Mouse (Mus musculus) kidney, embryonic 14.5 days (tissue): ENCODE data around the gene Iyd. TPM values are rescaled to one million over a fixed set of nuclear protein-coding genes. Genes with fewer than 3 reads are reported as not detected.
A peak's percentile ranks its signal among the peaks of the same experiment; 100 is the strongest.

Source experiments
- ATAC-seq: fragments of 200-750 bp; cut with Nextera tagmentation; 2 replicates; pipeline ENCODE4 v1.8.0; 2017; ENCODE audit warnings: moderate number of reproducible peaks, mild to moderate bottlenecking, moderate TSS enrichment, moderate library complexity; ENCODE audit not compliant: low FRiP score, low TSS enrichment
- H3K27ac ChIP-seq: fragments of 300-500 bp; sonication (generic); 2 replicates; pipeline ENCODE4 v1.5.1; 2014; ENCODE audit warnings: low read depth, mild to moderate bottlenecking, low read length, moderate library complexity, mixed read lengths
- H3K27me3 ChIP-seq: fragments of 300-500 bp; sonication (generic); 2 replicates; pipeline ENCODE4 v1.6.1; 2014; ENCODE audit warnings: mild to moderate bottlenecking, low read length; ENCODE audit not compliant: control insufficient read depth, insufficient read depth
- H3K36me3 ChIP-seq: fragments of 300-500 bp; sonication (generic); 2 replicates; pipeline ENCODE4 v1.6.1; 2014; ENCODE audit warnings: low read length, mixed read lengths; ENCODE audit not compliant: control insufficient read depth, insufficient read depth
- H3K4me1 ChIP-seq: fragments of 300-500 bp; sonication (generic); 2 replicates; pipeline ENCODE4 v1.6.1; 2014; ENCODE audit warnings: low read length, mixed read lengths; ENCODE audit not compliant: control insufficient read depth, insufficient read depth
- H3K4me2 ChIP-seq: fragments of 300-500 bp; sonication (generic); replicated peaks from 2 replicates; pipeline ENCODE4 v1.6.1; 2014; ENCODE audit warnings: low read depth, mild to moderate bottlenecking, low read length
- H3K4me3 ChIP-seq: fragments of 300-500 bp; sonication (generic); 2 replicates; pipeline ENCODE4 v1.5.1; 2014; ENCODE audit warnings: mild to moderate bottlenecking, low read length
- H3K9ac ChIP-seq: fragments of 300-500 bp; sonication (generic); 2 replicates; pipeline ENCODE4 v1.6.1; 2014; ENCODE audit warnings: low read depth, mild to moderate bottlenecking, low read length, moderate library complexity
- H3K9me3 ChIP-seq: fragments of 300-500 bp; sonication (generic); 2 replicates; pipeline ENCODE4 v1.6.1; 2016; ENCODE audit warnings: low read length; ENCODE audit not compliant: control insufficient read depth
- WGBS: fragments of 180-500 bp; shearing (Covaris S2); extraction: QIAGEN DNeasy Blood & Tissue Kit; methylation state at CpG from one replicate; pipeline ENCODE4 v1.1.7; 2014; 5-methylcytosine and 5-hydroxymethylcytosine counted together
- polyA plus RNA-seq: library from polyadenylated mRNA; unstranded; fragments of >200 nt; fragmentation: Nextera tagmentation; extraction: Ambion mirVana; gene quantifications from 2 replicates; pipeline ENCODE4 v1.2.1, GENCODE M21; 2014

Gene Iyd
- polyA plus RNA-seq, 1 experiment from 2014 or later: 3.5 TPM

DNA sequence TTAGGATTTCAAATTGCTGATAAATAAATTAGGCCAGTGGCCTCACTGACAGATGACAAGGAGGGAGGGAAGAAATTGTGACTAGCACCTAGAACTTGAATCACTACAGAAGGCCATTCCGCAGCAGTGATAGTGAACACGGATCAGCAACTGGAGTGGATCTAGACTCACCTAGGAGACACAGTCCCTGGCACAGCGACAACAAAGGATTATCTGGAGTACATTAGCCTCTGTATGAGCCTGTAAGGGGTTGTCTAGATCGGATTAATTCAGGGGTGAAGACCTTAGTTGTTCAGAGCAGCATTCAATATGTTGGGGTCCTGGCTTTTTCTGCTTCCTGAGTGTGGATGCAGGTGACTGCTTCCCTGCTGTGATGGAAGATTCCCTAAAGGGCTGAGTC, 9.4 kb upstream of the Iyd start:
- Histone ChIP-seq H3K4me3 (no peak overlapping the region), H3K9ac (no peak overlapping the region), H3K4me2 (no peak overlapping the region), H3K4me1 (no peaks in the 10 kb centered on the region), H3K9me3 (no peaks in the 10 kb centered on the region), H3K27me3 (no peaks in the 10 kb centered on the region), H3K27ac (no peak overlapping the region), H3K36me3 (no peaks in the 10 kb centered on the region)
- 52% methylated on average over 4 of the region's 4 CpGs for WGBS
- ATAC-seq: no peak

GRCm38 (mm10) chr10:3531375-3531774, 8.7 kb upstream of the Iyd start:
- Histone ChIP-seq H3K9me3 (no peaks in the 10 kb centered on the region), H3K27me3 (no peaks in the 10 kb centered on the region), H3K4me2 (no peak overlapping the region), H3K27ac (no peak overlapping the region), H3K9ac (no peak overlapping the region), H3K4me1 (no peaks in the 10 kb centered on the region), H3K4me3 (no peak overlapping the region), H3K36me3 (no peaks in the 10 kb centered on the region)
- 1% methylated on average over 4 of the region's 4 CpGs for WGBS
- ATAC-seq: peak; percentile 56; the same call in 1 of the 2 replicates

- Histone ChIP-seq H3K4me3 (no peak overlapping the region), H3K4me2 (peak overlapping the region; percentile 21; the same call in 1 of the 2 replicates), H3K9ac (no peak overlapping the region), H3K9me3 (no peaks in the 10 kb centered on the region), H3K4me1 (no peaks in the 10 kb centered on the region), H3K36me3 (no peaks in the 10 kb centered on the region), H3K27ac (no peak overlapping the region), H3K27me3 (no peaks in the 10 kb centered on the region)
- WGBS: 3% methylated on average over 7 of the region's 7 CpGs
- no peak for ATAC-seq
Measured at GRCm38 (mm10) chr10:3534445-3534844, 5.6 kb upstream of the Iyd start.

DNA sequence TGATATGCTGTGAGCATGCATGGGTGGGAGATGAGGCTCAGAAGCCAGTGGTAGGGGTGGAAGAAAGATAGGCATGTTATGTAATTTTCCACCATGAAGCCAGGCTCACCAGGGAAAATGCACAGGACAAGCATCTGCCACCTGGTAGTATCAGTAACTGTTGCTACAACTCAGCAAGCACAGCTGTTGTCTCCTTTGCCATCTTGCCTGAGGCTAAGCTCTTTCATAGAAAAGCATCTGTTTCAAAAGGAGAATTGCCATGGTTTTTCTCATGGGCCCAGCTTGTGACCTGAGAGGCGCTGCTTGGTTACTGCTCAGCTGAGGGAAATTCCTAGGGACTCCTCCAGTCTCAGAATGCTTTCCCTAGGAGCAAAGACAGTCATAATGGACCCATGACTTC, 3.7 kb upstream of the Iyd start:
- no peaks in the 10 kb centered on the region for H3K4me1 ChIP-seq
- H3K27ac ChIP-seq: no peak overlapping the region
- WGBS: 82% methylated on average over 1 of the region's 1 CpGs
- H3K9me3 ChIP-seq: no peaks in the 10 kb centered on the region
- no peak overlapping the region for H3K4me2 ChIP-seq
- H3K9ac ChIP-seq: no peak overlapping the region
- no peaks in the 10 kb centered on the region for H3K27me3 ChIP-seq
- no peaks in the 10 kb centered on the region for H3K36me3 ChIP-seq
- no peak for ATAC-seq
- H3K4me3 ChIP-seq: no peak overlapping the region

GRCm38 (mm10) chr10:3549384-3549783, 9.3 kb downstream of the Iyd start:
- no peak overlapping the region for H3K27ac ChIP-seq
- H3K9me3 ChIP-seq: no peaks in the 10 kb centered on the region
- no peaks in the 10 kb centered on the region for H3K27me3 ChIP-seq
- H3K4me2 ChIP-seq: no peak overlapping the region
- H3K9ac ChIP-seq: no peak overlapping the region
- H3K36me3 ChIP-seq: no peaks in the 10 kb centered on the region
- no peaks in the 10 kb centered on the region for H3K4me1 ChIP-seq
- H3K4me3 ChIP-seq: no peak overlapping the region
- ATAC-seq: no peak
- whole genome bisulfite sequencing: 44% methylated on average over 2 of the region's 2 CpGs

- no peaks in the 10 kb centered on the region for H3K36me3 ChIP-seq
- no peaks in the 10 kb centered on the region for H3K27me3 ChIP-seq
- H3K4me3 ChIP-seq: no peak overlapping the region
- H3K9me3 ChIP-seq: no peaks in the 10 kb centered on the region
- H3K4me2 ChIP-seq: no peak overlapping the region
- WGBS: 60% methylated on average over 5 of the region's 5 CpGs
- no peak overlapping the region for H3K27ac ChIP-seq
- H3K9ac ChIP-seq: no peak overlapping the region
- H3K4me1 ChIP-seq: no peaks in the 10 kb centered on the region
- no peak for ATAC-seq
Measured at GRCm38 (mm10) chr10:3555128-3555527, 15.1 kb downstream of the Iyd start.

GRCm38 (mm10) chr10:3556538-3556937, 16.5 kb downstream of the Iyd start:
- WGBS: 77% methylated on average over 3 of the region's 3 CpGs
- no peak overlapping the region for H3K4me3 ChIP-seq
- ATAC-seq: no peak
- H3K4me2 ChIP-seq: no peak overlapping the region
- no peaks in the 10 kb centered on the region for H3K4me1 ChIP-seq
- H3K27me3 ChIP-seq: no peaks in the 10 kb centered on the region
- no peak overlapping the region for H3K27ac ChIP-seq
- no peaks in the 10 kb centered on the region for H3K36me3 ChIP-seq
- no peaks in the 10 kb centered on the region for H3K9me3 ChIP-seq
- H3K9ac ChIP-seq: no peak overlapping the region

DNA sequence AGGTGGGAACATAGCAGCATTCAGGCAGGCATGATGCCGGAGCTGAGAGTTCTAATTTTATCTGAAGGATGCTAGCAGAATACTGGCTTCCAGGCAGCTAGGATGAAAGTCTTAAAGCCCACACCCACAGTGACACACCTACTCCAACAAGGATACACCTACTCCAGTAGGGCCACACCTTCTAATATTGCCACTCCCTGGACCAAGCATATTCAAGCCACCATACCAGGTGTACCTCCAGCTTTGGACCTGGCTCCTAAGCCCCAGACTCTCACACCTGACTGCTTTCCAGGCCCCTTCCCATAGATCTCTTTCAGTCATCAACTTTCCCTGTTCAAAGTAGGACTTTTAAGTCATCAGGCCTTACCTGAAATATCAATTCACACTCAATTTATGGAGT, 19.1 kb downstream of the Iyd start:
- Histone ChIP-seq H3K9ac (no peak overlapping the region), H3K4me2 (no peak overlapping the region), H3K36me3 (no peaks in the 10 kb centered on the region), H3K27me3 (no peaks in the 10 kb centered on the region), H3K4me1 (no peaks in the 10 kb centered on the region), H3K27ac (no peak overlapping the region), H3K9me3 (no peaks in the 10 kb centered on the region), H3K4me3 (no peak overlapping the region)
- 100% methylated on average over 1 of the region's 1 CpGs for WGBS
- ATAC-seq: no peak

DNA sequence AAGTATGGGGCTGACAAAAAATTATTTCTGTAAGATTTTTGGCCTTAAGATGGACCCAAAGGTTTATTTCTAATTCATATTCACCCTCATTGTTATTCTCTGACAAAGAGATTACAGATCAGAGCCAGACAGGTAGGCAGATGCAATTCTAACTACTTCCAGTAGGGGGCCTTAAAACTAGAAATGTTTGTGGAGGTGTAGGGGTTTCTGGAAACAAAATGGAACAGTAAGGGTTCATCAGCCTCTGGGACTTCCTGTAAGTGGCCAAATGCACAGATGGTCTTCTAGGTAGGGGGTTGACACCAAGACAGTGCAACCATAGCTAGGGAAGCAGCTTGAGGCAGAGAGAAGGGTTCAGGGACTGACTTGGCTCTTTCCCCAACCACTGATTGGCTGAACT, 22.1 kb downstream of the Iyd start:
- Histone ChIP-seq H3K9ac (no peak overlapping the region), H3K27me3 (no peaks in the 10 kb centered on the region), H3K27ac (no peak overlapping the region), H3K36me3 (no peaks in the 10 kb centered on the region), H3K4me3 (no peak overlapping the region), H3K9me3 (no peaks in the 10 kb centered on the region), H3K4me2 (no peak overlapping the region), H3K4me1 (no peaks in the 10 kb centered on the region; the same call in 1 of the 2 replicates)
- ATAC-seq: no peak

DNA sequence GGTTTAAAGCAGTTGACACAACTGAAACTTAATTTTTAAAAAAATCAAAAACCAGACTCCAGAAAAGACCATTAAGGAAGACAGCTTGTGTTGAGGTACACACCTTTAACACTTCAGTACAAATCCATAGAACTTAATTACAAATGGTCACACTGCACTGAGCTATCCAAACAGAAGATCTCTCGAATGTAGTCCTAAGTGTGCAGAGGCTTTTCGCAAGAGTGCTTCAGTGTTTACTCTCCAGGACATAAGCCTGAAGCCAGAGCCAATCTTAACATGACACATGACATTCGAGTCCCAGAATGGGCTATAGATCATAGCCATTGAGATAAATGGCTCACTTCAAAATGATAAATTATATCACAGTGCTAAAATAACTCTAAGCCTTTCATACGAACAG, 25.1 kb downstream of the Iyd start:
- Histone ChIP-seq H3K4me2 (no peak overlapping the region), H3K9me3 (no peaks in the 10 kb centered on the region), H3K36me3 (no peaks in the 10 kb centered on the region), H3K27me3 (no peaks in the 10 kb centered on the region), H3K27ac (no peak overlapping the region), H3K4me1 (no peaks in the 10 kb centered on the region; the same call in 1 of the 2 replicates), H3K4me3 (no peak overlapping the region), H3K9ac (no peak overlapping the region)
- ATAC-seq: peak; percentile 85
- 26% methylated on average over 4 of the region's 4 CpGs for WGBS
